Mouse (Mus musculus): ENCODE results near the gene Rnaseh2c. TPM values are rescaled to one million over a fixed set of nuclear protein-coding genes. Genes with fewer than 3 reads are reported as not detected.

Rnaseh2c gene
- total RNA-seq, 2 experiments from 2014 or later: 83.1 to 83.4 TPM

Other genes with a start within 250 kb of the Rnaseh2c start
- gene Eif1ad, start 235.1 kb upstream of the Rnaseh2c start, total RNA-seq (2021): 10 to 100 TPM; 22.6 to 26.3 TPM
- gene Banf1, start 234.7 kb upstream of the Rnaseh2c start, total RNA-seq (2021): 10 to 100 TPM; 83.5 to 84.2 TPM
- 10 to 100 TPM; 78.4 to 88.6 TPM for gene Sart1, start 213.2 kb upstream of the Rnaseh2c start, total RNA-seq (2021)
- not detected for gene Tsga10ip, start 199.3 kb upstream of the Rnaseh2c start, total RNA-seq (2021)
- gene Drap1, start 176.9 kb upstream of the Rnaseh2c start, total RNA-seq (2021): 100 to 1,000 TPM; 263 to 283 TPM
- 10 to 100 TPM; 73.6 to 75.6 TPM for gene AI837181, start 176.7 kb upstream of the Rnaseh2c start, total RNA-seq (2021)
- gene Fosl1, start 154.3 kb upstream of the Rnaseh2c start, total RNA-seq (2021): not detected
- 10 to 100 TPM; 28.3 to 31.5 TPM for gene Ccdc85b, start 144.0 kb upstream of the Rnaseh2c start, total RNA-seq (2021)
- gene Fibp, start 141.3 kb upstream of the Rnaseh2c start, total RNA-seq (2021): 10 to 100 TPM; 91.2 to 98.9 TPM
- gene Ctsw, start 133.4 kb upstream of the Rnaseh2c start, total RNA-seq (2021): under 1 TPM; 0.33 to 0.61 TPM
- gene Efemp2, start 127.9 kb upstream of the Rnaseh2c start, total RNA-seq (2021): 10 to 100 TPM; 12.9 to 15.9 TPM
- gene Mus81, start 113.5 kb upstream of the Rnaseh2c start, total RNA-seq (2021): 10 to 100 TPM; 28.0 to 33.9 TPM
- 1,000 to 10,000 TPM; 1,316 to 1,327 TPM for gene Cfl1, start 111.4 kb upstream of the Rnaseh2c start, total RNA-seq (2021)
- 1 to 10 TPM; 5.3 to 6.7 TPM for gene 1700020D05Rik, start 98.1 kb upstream of the Rnaseh2c start, total RNA-seq (2021)
- gene Snx32, start 91.3 kb upstream of the Rnaseh2c start, total RNA-seq (2021): 10 to 100 TPM; 88.3 TPM
- gene Ovol1, start 41.2 kb upstream of the Rnaseh2c start, total RNA-seq (2021): not detected
- gene Ap5b1, start 33.8 kb upstream of the Rnaseh2c start, total RNA-seq (2021): 1 to 10 TPM; 5.7 to 6.1 TPM
- gene Kat5, start 8.4 kb downstream of the Rnaseh2c start, total RNA-seq (2021): 10 to 100 TPM; 92.6 to 96.3 TPM
- gene Rela, start 35.6 kb downstream of the Rnaseh2c start, total RNA-seq (2021): 10 to 100 TPM; 18.8 to 22.0 TPM
- gene Sipa1, start 61.8 kb downstream of the Rnaseh2c start, total RNA-seq (2021): 10 to 100 TPM; 11.5 to 13.3 TPM
- gene Map3k11, start 86.9 kb downstream of the Rnaseh2c start, total RNA-seq (2021): 10 to 100 TPM; 18.8 to 22.4 TPM
- gene Pcnx3, start 87.0 kb downstream of the Rnaseh2c start, total RNA-seq (2021): 10 to 100 TPM; 61.1 to 74.0 TPM
- gene Kcnk7, start 102.5 kb downstream of the Rnaseh2c start, total RNA-seq (2021): not detected
- 10 to 100 TPM; 23.7 to 24.7 TPM for gene Ehbp1l1, start 124.4 kb downstream of the Rnaseh2c start, total RNA-seq (2021)
- 10 to 100 TPM; 24.4 to 30.9 TPM for gene Fam89b, start 127.8 kb downstream of the Rnaseh2c start, total RNA-seq (2021)
- 10 to 100 TPM; 37.2 to 41.8 TPM for gene Ltbp3, start 139.0 kb downstream of the Rnaseh2c start, total RNA-seq (2021)
- gene Scyl1, start 169.5 kb downstream of the Rnaseh2c start, total RNA-seq (2021): 10 to 100 TPM; 90.8 to 93.4 TPM